Mouse (Mus musculus) testis, adult 2 months (tissue): ENCODE results near the gene Hhip.

Experiments used
- CTCF ChIP-seq: fragments of 200-500 bp; IDR thresholded peaks from 2 replicates; pipeline ENCODE4 v1.5.1; 2012; ENCODE audit warnings: low read depth, mild to moderate bottlenecking, inconsistent platforms, low read length, moderate library complexity; ENCODE audit not compliant: control insufficient read depth, insufficient read depth, insufficient replicate concordance
- POLR2A ChIP-seq: fragments of 200-500 bp; IDR thresholded peaks from 2 replicates; pipeline ENCODE4 v1.6.1; 2012; ENCODE audit warnings: low read depth, mild to moderate bottlenecking, inconsistent platforms, low read length, moderate library complexity; ENCODE audit not compliant: control insufficient read depth

DNA sequence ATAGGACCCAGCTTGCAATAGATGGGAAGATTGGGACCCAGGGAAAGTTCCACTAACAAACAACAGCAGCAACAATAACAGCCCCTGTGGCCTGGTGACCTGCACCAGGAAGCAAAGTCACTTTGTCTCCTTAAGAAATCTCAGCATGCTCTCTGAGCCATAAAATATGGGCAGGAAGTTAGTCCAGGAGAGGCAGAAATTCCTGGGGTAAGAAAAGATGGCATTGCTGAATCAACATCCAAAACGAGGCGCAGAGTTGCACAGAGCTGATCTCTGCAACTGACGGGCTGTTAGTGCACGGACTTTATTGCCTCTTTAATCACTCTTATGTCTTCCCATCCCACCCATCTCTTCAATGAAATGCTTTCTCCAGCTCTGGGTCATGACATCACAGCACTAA lies 128.6 kb downstream of the Hhip start:
- TF ChIP-seq CTCF (no peak), POLR2A (no peak)
